Mouse (Mus musculus) gastrocnemius, postnatal 4 days (tissue): Measurements from ENCODE around the gene Dnajc22. TPM values are rescaled to one million over a fixed set of nuclear protein-coding genes. Genes with fewer than 3 reads are reported as not detected.
"Not testable (repeated sequence)": the region's sequence is repeated elsewhere in the genome, so short reads cannot be mapped to it uniquely, and the experiment has no call there.

Experiments
- DNase-seq, 2 experiments: peaks; one replicate each; pipeline ENCODE4 v3.0.0; 2021 to 2022; ENCODE audit warnings: low spot score in 2 of 2, mixed read lengths in 2 of 2
- long read RNA-seq, 2 experiments: library from polyadenylated mRNA; stranded (forward); transcript quantifications; one replicate each; pipeline ENCODE4 v2.0.0; 2021
- total RNA-seq, 2 experiments: library from RNA; stranded (reverse); gene quantifications; 2 replicates each; pipeline ENCODE4 v1.2.3; 2021

The Dnajc22 gene
- total RNA-seq, result not detected
- long read RNA-seq, experiment 1, result 0 reads
- long read RNA-seq, experiment 2, result 0 reads

DNA sequence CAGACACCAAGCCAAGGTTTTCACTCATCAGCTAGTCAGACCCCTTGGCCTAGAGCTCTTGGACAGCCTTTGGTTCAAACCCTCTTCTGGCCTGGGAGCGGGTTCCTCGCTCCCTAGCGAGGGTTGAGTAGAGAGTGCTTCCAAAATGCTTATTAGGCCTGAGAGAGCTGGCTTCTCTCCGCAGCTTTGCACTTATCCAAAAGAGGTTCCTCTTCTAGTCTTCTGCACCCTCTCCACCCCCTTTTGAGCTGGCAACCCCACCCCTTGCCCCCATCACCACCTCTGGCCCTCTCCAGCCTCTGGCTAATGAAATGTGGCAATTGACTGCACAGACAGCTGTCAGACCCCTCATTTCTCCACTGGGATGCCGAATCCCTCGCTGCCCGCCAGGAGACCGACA lies at the start of gene Dnajc22:
Dnajc22 (plus strand) TSS at position 301 of the 400 bp plus-strand sequence.
- no peak for DNase-seq

- DNase-seq, result no peak
Observed at GRCm38 (mm10) chr15:99044854-99045253, 48.1 kb upstream of the Dnajc22 start.

GRCm38 (mm10) chr15:99045734-99046133 lies 47.2 kb upstream of the Dnajc22 start:
- DNase-seq, result not testable (repeated sequence)

- DNase-seq, result peak in 1 of 2 experiments; percentile 35
Observed at GRCm38 (mm10) chr15:99049473-99050253, 43.3 kb upstream of the Dnajc22 start.

DNA sequence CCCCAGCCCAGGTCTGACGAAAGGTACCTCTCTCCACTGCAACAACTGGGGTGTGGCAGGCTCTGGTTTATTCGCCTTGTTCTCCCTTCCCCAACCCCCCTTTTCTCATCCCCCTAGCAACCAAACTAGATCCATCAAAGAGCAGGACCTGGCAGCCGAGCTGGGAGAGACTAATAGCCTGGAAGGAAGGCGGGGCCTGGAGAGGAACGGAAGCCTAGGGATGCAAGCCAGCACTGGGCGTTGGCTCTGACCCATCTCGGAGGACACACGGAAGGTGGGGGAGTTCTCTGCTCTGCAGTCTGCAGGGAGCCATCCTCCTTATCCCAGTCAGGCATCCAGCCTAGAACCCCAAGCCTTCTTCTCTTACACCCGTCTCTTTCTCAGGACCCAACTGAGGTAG lies 39.6 kb upstream of the Dnajc22 start:
- DNase-seq, result peak in 1 of 2 experiments; percentile 32

DNA sequence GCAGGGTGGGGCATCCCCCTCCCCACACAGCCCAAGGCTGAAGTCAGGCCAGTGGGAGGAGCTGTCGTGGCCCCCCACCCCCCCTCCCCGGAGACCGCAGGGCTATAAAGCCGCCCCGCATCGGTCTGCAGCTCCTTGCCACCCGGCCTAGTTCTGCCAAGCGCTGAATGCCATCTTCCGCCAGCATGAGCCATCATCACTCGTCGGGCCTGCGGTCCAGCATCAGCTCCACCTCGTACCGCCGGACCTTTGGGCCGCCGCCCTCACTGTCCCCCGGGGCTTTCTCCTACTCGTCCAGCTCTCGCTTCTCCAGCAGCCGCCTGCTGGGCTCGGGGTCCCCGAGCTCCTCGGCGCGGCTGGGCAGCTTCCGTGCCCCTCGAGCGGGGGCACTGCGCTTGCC lies 37.9 kb upstream of the Dnajc22 start, which contains the start of gene Prph:
Prph (plus strand) TSS at position 135 of the 400 bp plus-strand sequence.
- DNase-seq, result no peak

- peak in 1 of 2 experiments; percentile 30 for DNase-seq
Observed at GRCm38 (mm10) chr15:99055511-99055961, 37.4 kb upstream of the Dnajc22 start.

DNA sequence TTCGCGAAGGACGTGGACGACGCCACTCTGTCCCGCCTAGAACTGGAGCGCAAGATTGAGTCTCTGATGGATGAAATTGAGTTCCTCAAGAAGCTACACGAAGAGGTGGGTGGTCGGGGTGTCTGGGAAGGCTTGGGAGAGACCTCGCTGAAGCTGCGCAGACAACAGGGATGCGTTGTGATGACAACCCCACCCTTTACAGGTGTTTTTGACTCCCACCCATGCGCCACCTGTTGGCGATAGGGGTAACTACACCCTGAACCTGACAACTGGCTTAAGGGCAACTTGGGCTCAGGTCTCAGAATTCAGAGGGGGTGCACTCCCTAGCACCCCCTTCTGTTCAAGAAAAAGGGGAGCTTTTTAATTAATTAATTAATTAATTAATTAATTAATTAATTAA lies 36.6 kb upstream of the Dnajc22 start:
- no peak for DNase-seq

DNA sequence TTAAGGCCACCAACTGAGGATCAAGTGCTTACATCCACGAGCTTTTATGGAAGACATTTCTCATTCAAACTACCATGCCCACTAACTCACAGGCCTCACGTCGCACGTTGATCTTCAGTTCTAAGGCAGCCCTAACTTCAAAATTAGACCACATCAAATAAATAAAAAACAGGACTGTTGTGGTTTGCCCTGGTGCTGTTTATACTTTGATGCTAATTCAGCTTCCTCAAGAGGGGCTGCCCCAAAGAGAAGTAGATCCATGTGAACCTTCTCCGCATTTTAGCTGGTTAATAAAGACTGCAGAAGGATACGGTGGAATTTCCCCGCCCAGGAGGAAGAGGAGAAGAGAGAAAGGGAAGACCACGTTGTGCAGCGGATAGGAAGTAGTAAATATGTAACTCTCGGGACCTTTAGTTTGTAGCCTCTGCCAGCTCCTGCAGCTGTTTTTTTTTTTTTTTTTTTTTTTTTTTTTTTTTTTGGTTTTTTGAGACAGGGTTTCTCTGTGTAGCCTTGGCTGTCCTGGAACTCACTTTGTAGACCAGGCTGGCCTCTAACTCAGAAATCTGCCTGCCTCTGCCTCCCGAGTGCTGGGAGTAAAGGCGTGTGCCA lies 27.3 kb upstream of the Dnajc22 start:
- no peak for DNase-seq

DNA sequence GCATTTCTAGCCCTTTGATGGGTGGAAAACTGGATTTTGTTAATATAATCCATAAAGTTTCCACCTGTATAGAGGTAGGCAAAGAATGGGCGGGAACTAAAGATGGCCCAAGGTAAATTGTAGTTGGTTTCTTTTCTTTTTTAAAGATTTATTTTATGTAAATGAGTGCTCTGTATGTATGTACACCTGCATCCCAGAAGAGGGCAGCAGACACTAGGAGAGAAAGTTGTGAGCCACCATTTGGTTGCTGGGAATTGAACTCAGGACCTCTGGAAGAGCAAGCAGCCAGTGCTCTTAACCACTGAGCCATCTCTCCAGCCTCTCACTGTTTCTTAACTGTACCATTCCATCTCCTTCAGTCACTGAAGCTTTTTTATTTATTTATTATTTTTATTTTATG lies 21.0 kb upstream of the Dnajc22 start:
- no peak for DNase-seq

DNA sequence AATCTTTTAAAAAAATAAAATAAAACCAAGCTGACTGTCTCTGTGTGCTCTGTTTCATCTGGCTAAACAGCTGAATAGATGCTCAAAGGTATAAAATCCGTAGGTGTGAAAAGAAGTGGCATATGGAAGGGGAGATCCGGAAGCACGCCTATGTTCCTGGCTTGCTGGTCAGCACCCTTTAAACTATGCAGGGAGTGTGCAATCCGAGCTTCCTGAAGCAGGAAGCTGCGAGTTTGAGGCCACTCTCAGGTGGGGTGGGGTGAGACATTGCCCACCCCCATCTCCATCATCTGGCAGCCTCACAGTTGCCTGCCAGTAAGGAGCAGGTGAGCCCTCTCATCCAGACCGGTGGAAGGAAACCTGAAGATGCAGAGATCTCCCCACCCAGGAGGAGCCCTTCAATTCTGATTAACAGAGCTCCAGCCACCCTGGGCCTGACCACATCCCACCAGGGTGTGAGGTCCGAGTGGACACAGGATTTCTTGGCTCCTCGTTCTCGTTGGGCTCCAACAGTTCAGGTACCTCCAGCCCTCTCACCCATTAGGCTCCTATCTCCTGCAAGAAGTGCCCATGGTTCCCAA lies 18.9 kb upstream of the Dnajc22 start, which contains the start of gene Troap:
Troap (plus strand) TSS at position 557 of the 581 bp plus-strand sequence.
- DNase-seq, result no peak

GRCm38 (mm10) chr15:99074600-99075333 lies 18.2 kb upstream of the Dnajc22 start:
- DNase-seq, result peak; percentile 91 to 97

DNA sequence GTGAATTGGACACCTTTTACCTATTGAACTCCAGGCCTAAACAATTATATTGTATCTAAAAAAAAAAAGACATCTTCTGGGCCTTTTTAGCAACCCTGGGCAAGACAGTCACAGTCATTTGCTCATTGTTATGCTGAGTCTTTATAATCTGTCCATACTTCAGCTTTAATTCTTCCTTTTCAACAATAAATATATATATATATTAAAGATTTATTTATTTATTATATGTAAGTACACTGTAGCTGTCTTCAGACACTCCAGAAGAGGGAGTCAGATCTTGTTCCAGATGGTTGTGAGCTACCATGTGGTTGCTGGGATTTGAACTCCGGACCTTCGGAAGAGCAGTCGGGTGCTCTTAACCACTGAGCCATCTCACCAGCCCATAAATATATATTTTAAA lies 17.0 kb upstream of the Dnajc22 start:
- DNase-seq, result not testable (repeated sequence)

DNA sequence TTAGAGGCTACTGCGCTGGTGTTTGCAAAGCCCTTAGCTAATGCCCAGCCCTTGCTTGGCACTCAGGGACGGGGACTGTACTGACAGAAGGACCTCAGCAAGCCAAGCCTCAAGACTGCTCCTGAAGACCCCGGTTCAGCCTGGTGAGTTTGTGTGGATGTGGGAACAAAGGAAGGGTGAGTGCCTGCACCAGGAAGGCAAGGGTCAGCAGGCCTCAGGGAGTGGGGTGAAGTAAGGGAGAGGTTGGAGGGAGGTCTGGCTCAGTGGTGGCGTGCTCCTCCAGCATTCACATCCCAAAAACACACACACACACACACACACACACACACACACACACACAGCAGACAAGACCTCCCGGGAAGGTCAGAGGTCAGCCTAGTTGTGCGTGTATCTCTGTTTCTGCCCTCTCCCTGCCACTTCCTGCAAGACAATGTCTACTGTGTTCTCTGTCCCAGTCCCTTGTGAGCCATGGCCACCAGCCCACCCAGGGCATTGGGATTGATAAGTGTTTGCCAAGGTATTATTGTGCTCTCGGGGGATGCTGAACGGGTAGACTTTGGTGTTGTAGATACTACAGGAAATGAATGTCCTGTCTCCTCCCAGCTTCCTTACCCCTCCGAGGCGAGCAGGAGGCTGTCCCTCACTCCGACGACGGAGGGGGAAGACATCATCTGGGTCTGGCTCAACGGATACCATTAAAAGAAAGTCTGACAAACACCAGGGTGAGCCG lies 14.6 kb upstream of the Dnajc22 start:
- DNase-seq, result no peak

- DNase-seq, result no peak
Observed at GRCm38 (mm10) chr15:99079804-99080203, 13.2 kb upstream of the Dnajc22 start.

GRCm38 (mm10) chr15:99082322-99082721 lies 10.6 kb upstream of the Dnajc22 start:
- no peak for DNase-seq

DNA sequence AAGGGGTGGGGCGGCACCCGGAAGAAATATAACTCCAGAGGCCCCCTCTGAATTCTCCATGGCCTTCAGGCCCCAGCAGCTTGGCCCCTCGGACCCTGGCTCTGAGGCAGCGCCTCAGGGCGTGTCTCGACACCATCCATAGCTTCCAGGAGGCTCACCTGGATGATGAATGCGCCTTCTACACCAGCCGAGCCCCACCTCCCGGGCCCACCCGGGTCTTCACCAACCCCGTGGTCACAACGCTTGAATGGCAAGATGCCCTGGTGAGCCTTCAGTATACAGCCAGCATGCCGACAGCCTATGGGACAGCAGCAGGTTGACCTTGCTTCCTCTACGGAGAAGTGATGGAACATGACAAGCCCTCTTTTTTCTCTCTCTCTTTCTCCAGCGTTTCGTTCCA lies 10.1 kb upstream of the Dnajc22 start:
- DNase-seq, result no peak

- DNase-seq, result peak in 1 of 2 experiments; percentile 42
Observed at GRCm38 (mm10) chr15:99083258-99083657, 9.7 kb upstream of the Dnajc22 start.

GRCm38 (mm10) chr15:99083867-99084557 lies 9.0 kb upstream of the Dnajc22 start:
- DNase-seq, result no peak

GRCm38 (mm10) chr15:99084618-99085017 lies 8.4 kb upstream of the Dnajc22 start:
- no peak for DNase-seq
